Mouse (Mus musculus) stomach, embryonic 16.5 days (tissue): ENCODE measurements at regions not wholly inside any gene's neighbourhood (a gene's known extent, or its start where the extent isn't known, plus 50 kb on each side); places are given as distances from the start of the nearest gene placed in this dataset.

Source experiments
- ATAC-seq: fragments of 200-750 bp; cut with Nextera tagmentation; 2 replicates; pipeline ENCODE4 v1.8.0; 2017; ENCODE audit warnings: moderate number of reproducible peaks, moderate TSS enrichment; ENCODE audit not compliant: insufficient read depth, low FRiP score
- H3K27ac ChIP-seq: fragments of 300-500 bp; sonication (generic); 2 replicates; pipeline ENCODE4 v1.5.1; 2014; ENCODE audit warnings: low read length
- H3K27me3 ChIP-seq: fragments of 300-500 bp; sonication (generic); 2 replicates; pipeline ENCODE4 v1.6.1; 2014; ENCODE audit warnings: low read length, control low read depth, mixed read lengths; ENCODE audit not compliant: control insufficient read depth, insufficient read depth
- H3K36me3 ChIP-seq: fragments of 300-500 bp; sonication (generic); 2 replicates; pipeline ENCODE4 v1.6.1; 2014; ENCODE audit warnings: low read length; ENCODE audit not compliant: control insufficient read depth, insufficient read depth
- H3K4me1 ChIP-seq: fragments of 300-500 bp; sonication (generic); 2 replicates; pipeline ENCODE4 v1.6.1; 2014; ENCODE audit warnings: low read length, control low read depth, mixed read lengths; ENCODE audit not compliant: control insufficient read depth, insufficient read depth
- H3K4me2 ChIP-seq: fragments of 300-500 bp; sonication (generic); 2 replicates; pipeline ENCODE4 v1.6.1; 2014; ENCODE audit warnings: low read depth, low read length, mixed read lengths
- H3K4me3 ChIP-seq: fragments of 300-500 bp; sonication (generic); replicated peaks from 2 replicates; pipeline ENCODE4 v1.5.1; 2014; ENCODE audit warnings: mild to moderate bottlenecking, low read length
- H3K9ac ChIP-seq: fragments of 300-500 bp; sonication (generic); 2 replicates; pipeline ENCODE4 v1.6.1; 2014; ENCODE audit warnings: low read length
- H3K9me3 ChIP-seq: fragments of 300-500 bp; sonication (generic); replicated peaks from 2 replicates; pipeline ENCODE4 v1.6.1; 2016; ENCODE audit warnings: low read length, control low read depth; ENCODE audit not compliant: control insufficient read depth
- WGBS: fragments of 180-500 bp; shearing (Covaris S2); extraction: QIAGEN DNeasy Blood & Tissue Kit; methylation state at CpG from one replicate; pipeline ENCODE4 v1.1.7; 2014; 5-methylcytosine and 5-hydroxymethylcytosine counted together

DNA sequence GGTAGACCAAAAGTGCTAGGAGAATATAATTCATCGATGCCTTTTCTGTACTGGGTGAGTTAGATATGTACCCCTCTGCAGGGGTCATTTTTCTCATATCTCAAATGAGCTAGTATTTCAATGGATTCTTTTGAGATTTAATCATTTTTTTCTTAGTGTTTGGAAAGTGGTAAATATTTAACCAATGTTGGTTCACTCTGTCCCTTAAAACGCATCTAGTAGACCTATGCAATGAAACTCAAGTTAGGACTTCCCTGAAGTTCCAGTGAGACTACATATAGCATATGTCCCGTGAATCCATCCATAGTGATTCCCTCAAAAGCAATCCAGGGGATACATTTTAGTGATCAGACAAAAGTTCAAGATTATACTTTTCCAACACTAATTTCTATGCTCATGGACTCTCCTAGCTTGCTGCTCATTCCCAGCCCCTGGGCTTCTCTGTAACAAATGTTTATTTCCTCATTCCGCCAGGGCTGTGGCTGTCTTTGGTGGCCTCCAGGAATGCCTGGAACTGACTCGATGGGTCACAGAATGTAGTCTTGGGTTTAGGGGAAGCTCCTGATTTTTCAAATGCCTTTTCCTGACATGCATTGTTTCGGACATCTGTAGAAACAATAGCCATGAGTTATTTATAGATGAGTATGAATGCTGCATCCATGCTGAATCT lies 74.4 kb upstream of the Slco3a1 start:
- Histone ChIP-seq H3K27me3 (no peaks in the 10 kb centered on the region), H3K27ac (no peak overlapping the region), H3K4me2 (no peak overlapping the region), H3K4me3 (no peak overlapping the region), H3K4me1 (no peaks in the 10 kb centered on the region), H3K36me3 (no peaks in the 10 kb centered on the region), H3K9me3 (no peaks in the 10 kb centered on the region), H3K9ac (no peak overlapping the region)
- ATAC-seq = peak; percentile 33; the same call in 1 of the 2 replicates
- WGBS = 56% methylated on average over 6 of the region's 6 CpGs
